Mouse (Mus musculus) embryonic facial prominence, embryonic 11.5 days (tissue): ENCODE data around the gene Dennd4a. TPM values are rescaled to one million over a fixed set of nuclear protein-coding genes. Genes with fewer than 3 reads are reported as not detected.

Experiments
- ATAC-seq: fragments of 200-750 bp; cut with Nextera tagmentation; replicated peaks from 2 replicates; pipeline ENCODE4 v1.8.0; 2017; ENCODE audit warnings: low read depth; ENCODE audit not compliant: insufficient number of reproducible peaks, low FRiP score, low TSS enrichment
- DNase-seq: peaks from one replicate; pipeline ENCODE4 v3.0.0-alpha.2; 2015; ENCODE audit warnings: low spot score
- H3K27ac ChIP-seq: fragments of 300-500 bp; sonication (generic); replicated peaks from 2 replicates; pipeline ENCODE4 v1.5.1; 2014; ENCODE audit warnings: mild to moderate bottlenecking, low read depth, low read length, control low read depth
- H3K27me3 ChIP-seq: fragments of 300-500 bp; sonication (generic); 2 replicates; pipeline ENCODE4 v1.6.1; 2014; ENCODE audit warnings: mild to moderate bottlenecking, low read length, moderate library complexity, mixed read lengths; ENCODE audit not compliant: control insufficient read depth, insufficient read depth
- H3K36me3 ChIP-seq: fragments of 300-500 bp; sonication (generic); replicated peaks from 2 replicates; pipeline ENCODE4 v1.6.1; 2014; ENCODE audit warnings: low read depth, mild to moderate bottlenecking, low read length, moderate library complexity, mixed read lengths; ENCODE audit not compliant: control insufficient read depth, insufficient read depth
- H3K4me1 ChIP-seq: fragments of 300-500 bp; sonication (generic); 2 replicates; pipeline ENCODE4 v1.6.1; 2014; ENCODE audit warnings: low read length, mixed read lengths; ENCODE audit not compliant: control insufficient read depth, insufficient read depth
- H3K4me2 ChIP-seq: fragments of 300-500 bp; sonication (generic); 2 replicates; pipeline ENCODE4 v1.6.1; 2014; ENCODE audit warnings: low read depth, mild to moderate bottlenecking, control low read depth, low read length, moderate library complexity
- H3K4me3 ChIP-seq: fragments of 300-500 bp; sonication (generic); 2 replicates; pipeline ENCODE4 v1.5.1; 2014; ENCODE audit warnings: low read depth, low read length, control low read depth
- H3K9ac ChIP-seq: fragments of 300-500 bp; sonication (generic); replicated peaks from 2 replicates; pipeline ENCODE4 v1.6.1; 2014; ENCODE audit warnings: mild to moderate bottlenecking, control low read depth, low read length
- H3K9me3 ChIP-seq: fragments of 300-500 bp; sonication (generic); replicated peaks from 2 replicates; pipeline ENCODE4 v1.6.1; 2016; ENCODE audit warnings: mild to moderate bottlenecking, low read length, inconsistent platforms, mixed read lengths; ENCODE audit not compliant: control insufficient read depth
- WGBS: fragments of 180-500 bp; shearing (Covaris S2); extraction: QIAGEN DNeasy Blood & Tissue Kit; methylation state at CpG from one replicate; pipeline ENCODE4 v1.1.7; 2014; 5-methylcytosine and 5-hydroxymethylcytosine counted together
- polyA plus RNA-seq: library from polyadenylated mRNA; unstranded; fragments of >200 nt; fragmentation: Nextera tagmentation; extraction: Ambion mirVana; gene quantifications from 2 replicates; pipeline ENCODE4 v1.2.1, GENCODE M21; 2014

The Dennd4a gene
- polyA plus RNA-seq, 1 experiment from 2014 or later, result 5.6 TPM

DNA sequence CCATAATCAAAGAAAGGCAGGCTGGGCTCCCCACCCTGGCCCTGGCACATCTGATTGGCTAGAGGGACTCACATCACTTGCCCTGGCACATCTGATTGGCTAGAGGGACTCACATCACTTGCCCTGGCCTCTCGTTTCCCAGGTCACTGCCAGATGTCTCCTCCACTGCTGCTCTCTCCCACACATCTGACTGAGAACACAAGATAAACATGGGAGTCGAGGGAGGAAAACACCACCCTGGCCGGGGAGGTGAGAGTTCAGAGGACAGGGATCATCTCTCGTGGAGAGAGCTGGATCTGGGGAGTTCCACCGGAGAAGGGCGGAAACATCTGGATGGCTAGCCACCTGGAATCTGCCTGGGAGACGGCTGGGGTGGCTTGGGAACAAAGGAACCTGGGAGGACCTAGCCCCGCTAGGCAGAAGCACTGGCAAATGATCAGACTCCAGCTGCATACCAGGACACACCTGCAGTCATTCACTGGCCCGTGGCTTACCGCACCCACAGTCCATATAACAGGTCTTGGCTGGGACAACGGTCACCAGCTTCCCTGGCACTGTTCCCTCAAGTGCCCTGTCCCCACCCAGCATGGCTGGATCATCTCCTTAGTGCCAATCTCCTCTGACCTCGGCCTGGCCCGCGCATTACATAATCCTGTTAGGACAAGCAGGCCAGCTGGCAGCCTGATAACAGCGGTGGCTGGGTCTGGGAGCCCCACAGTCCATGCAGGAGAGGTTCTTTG is 123.0 kb downstream of the Dennd4a start:
- no peak overlapping the region for H3K27ac ChIP-seq
- no peak overlapping the region for H3K4me2 ChIP-seq
- no peaks in the 10 kb centered on the region for H3K4me1 ChIP-seq
- H3K36me3 ChIP-seq, result no peaks in the 10 kb centered on the region
- 57% methylated on average over 15 of the region's 15 CpGs for WGBS
- no peaks in the 10 kb centered on the region for H3K27me3 ChIP-seq
- ATAC-seq (peak; percentile 71), DNase-seq (peak; percentile 63)
- no peaks in the 10 kb centered on the region for H3K9me3 ChIP-seq
- no peak overlapping the region; the same call in 1 of the 2 replicates for H3K9ac ChIP-seq
- no peak overlapping the region for H3K4me3 ChIP-seq

DNA sequence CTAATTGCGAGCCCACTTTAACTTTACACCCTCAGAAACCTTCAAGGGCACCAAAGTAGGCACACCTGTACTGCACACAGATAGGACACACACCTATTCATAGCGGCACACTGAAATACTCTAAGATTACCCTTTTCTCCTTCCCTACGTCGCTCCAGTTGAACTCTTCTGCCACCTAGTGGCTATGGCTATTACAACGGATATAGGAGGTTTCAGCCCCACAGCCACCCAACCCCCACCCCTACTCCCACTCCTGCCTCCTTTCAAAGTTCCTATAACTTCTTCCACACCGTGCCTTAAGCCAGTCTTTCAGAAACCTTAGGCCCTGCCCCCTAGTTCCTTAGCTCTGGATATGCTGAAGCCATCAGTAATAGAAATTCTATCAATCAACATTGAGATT is 125.4 kb downstream of the Dennd4a start:
- Histone ChIP-seq H3K4me3 (no peak overlapping the region), H3K27ac (no peak overlapping the region), H3K36me3 (no peaks in the 10 kb centered on the region), H3K9me3 (no peaks in the 10 kb centered on the region), H3K4me2 (no peak overlapping the region), H3K4me1 (no peaks in the 10 kb centered on the region), H3K9ac (no peak overlapping the region), H3K27me3 (no peaks in the 10 kb centered on the region)
- no peak for ATAC-seq
- WGBS, result 4% methylated on average over 6 of the region's 6 CpGs
- peak; percentile 81 for DNase-seq

DNA sequence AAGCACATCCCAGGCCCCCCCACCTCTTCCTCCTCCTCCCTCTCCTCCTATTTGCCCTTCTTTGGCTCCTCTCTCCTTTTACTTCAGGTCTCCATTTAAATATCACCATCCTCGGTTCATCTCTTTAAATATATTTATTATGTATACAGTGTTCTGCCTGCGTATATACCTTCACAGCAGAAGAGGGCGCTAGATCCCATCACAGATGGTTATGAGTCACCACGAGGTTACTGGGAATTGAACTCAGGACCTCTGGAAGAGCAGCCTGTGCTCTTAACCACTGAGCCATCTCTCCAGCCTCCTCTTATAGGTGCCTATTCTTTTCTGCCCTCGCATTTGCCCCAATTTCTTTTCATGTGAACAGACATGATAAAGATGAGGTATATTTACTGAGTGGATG is 126.4 kb downstream of the Dennd4a start:
- Histone ChIP-seq H3K9ac (no peak overlapping the region), H3K27ac (no peak overlapping the region), H3K4me1 (no peaks in the 10 kb centered on the region), H3K27me3 (no peaks in the 10 kb centered on the region), H3K9me3 (no peaks in the 10 kb centered on the region), H3K36me3 (no peaks in the 10 kb centered on the region), H3K4me2 (no peak overlapping the region), H3K4me3 (no peak overlapping the region)
- 63% methylated on average over 5 of the region's 5 CpGs for WGBS
- no peak for ATAC-seq
- no peak for DNase-seq

DNA sequence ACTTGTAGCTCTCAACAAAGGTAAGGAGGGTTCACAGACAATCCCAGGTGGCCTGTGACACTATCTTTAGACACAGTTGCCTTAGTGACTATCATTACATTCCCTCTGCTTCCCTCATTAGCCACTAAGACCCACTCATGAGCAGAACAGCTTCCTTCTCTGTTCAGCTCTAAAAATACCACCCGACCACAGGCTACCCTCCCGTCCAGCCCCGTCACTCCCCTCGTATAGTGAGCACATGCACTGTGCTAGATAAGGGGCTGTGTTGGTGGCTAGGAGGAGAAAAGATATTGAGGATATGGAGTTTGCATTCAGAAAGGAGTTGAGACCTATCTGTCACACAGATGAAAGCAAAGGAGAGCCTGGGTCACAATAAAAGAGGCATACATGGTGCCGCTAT is 127.4 kb downstream of the Dennd4a start:
- no peaks in the 10 kb centered on the region for H3K4me1 ChIP-seq
- H3K27ac ChIP-seq, result no peak overlapping the region
- no peaks in the 10 kb centered on the region for H3K9me3 ChIP-seq
- no peak overlapping the region for H3K4me3 ChIP-seq
- H3K4me2 ChIP-seq, result no peak overlapping the region
- no peaks in the 10 kb centered on the region for H3K27me3 ChIP-seq
- H3K36me3 ChIP-seq, result no peaks in the 10 kb centered on the region
- DNase-seq (no peak), ATAC-seq (no peak)
- WGBS, result 81% methylated on average over 5 of the region's 5 CpGs
- no peak overlapping the region for H3K9ac ChIP-seq

DNA sequence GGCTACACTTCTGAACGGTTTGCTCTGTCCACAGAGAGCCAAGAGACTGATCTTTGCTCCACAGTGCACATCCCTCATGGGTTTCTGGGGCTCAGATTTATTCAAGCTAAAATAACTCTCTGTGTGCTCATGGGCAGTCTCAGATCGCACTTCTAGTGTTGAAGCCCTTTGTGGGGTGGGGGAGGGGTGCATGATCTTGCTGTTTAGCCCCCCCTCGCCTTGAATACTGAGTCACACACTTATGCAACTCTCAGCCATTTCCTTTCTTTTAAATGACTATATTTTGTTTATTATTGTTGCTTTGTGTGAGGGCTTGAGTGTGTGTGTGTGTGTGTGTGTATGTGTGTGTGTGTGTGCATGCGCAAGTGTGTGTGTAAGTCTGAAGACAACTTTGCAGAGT is 128.1 kb downstream of the Dennd4a start:
- H3K9me3 ChIP-seq, result no peaks in the 10 kb centered on the region
- H3K36me3 ChIP-seq, result no peaks in the 10 kb centered on the region
- no peaks in the 10 kb centered on the region for H3K27me3 ChIP-seq
- no peak overlapping the region for H3K27ac ChIP-seq
- H3K4me3 ChIP-seq, result no peak overlapping the region
- ATAC-seq, result no peak
- no peak overlapping the region for H3K4me2 ChIP-seq
- DNase-seq, result no peak
- H3K9ac ChIP-seq, result no peak overlapping the region
- 55% methylated on average over 4 of the region's 4 CpGs for WGBS
- H3K4me1 ChIP-seq, result no peaks in the 10 kb centered on the region; the same call in 1 of the 2 replicates

DNA sequence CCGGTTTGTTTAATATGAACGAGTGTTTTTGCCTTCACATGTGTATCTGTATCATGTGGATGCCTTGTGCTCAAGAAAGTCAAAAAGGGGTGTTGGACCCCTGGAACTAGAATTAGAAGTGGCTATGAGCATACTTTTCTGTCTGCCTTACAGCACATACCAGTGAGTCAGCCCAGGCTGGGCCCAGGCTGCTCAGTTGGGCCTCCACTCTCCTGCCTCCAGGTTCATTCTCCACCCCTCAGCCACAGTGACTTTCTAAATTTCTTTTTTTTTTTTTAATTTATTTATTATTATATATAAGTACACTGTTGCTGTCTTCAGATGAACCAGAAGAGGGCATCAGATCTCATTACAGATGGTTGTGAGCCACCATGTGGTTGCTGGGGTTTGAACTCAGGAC is 128.7 kb downstream of the Dennd4a start:
- WGBS, result 91% methylated on average over 2 of the region's 2 CpGs
- no peak for ATAC-seq
- Histone ChIP-seq H3K4me1 (no peaks in the 10 kb centered on the region; the same call in 1 of the 2 replicates), H3K27me3 (no peaks in the 10 kb centered on the region), H3K9me3 (no peaks in the 10 kb centered on the region), H3K36me3 (no peaks in the 10 kb centered on the region), H3K27ac (no peak overlapping the region), H3K4me2 (no peak overlapping the region), H3K9ac (no peak overlapping the region), H3K4me3 (no peak overlapping the region)
- no peak for DNase-seq

DNA sequence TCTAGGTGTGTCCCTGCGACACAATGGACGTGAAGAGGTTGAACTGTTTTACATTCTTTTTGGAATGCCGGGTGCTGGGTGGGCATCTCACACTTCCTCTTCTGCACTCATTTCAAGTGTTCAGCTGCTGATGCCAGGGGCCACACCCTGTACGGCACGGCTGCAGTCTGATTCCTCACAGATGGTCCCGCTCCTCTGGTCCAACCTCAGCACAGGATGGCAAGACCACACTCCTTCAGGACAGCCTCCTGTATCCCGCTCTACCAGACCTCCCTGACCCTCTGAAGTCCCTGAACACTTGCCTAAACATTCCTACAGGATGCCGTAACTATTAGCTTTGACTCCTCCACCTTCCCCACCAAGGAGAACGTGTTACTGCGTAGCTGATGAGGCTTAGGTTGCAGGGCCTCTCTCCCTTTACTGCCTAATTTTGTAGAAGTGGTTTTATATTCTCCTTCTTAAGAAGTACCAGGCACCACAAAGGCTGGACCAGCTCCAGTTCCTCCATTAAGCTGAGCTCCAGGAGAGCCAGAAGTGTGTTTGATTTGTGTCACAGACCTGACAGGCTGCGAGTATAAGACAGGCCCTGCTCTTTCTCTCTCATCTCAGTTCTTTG is 129.7 kb downstream of the Dennd4a start:
- no peak overlapping the region for H3K4me3 ChIP-seq
- H3K9ac ChIP-seq, result no peak overlapping the region
- no peaks in the 10 kb centered on the region for H3K36me3 ChIP-seq
- no peak overlapping the region for H3K4me2 ChIP-seq
- no peak for DNase-seq
- H3K27ac ChIP-seq, result no peak overlapping the region
- H3K4me1 ChIP-seq, result no peaks in the 10 kb centered on the region; the same call in 1 of the 2 replicates
- H3K27me3 ChIP-seq, result no peaks in the 10 kb centered on the region
- no peak for ATAC-seq
- 75% methylated on average over 11 of the region's 11 CpGs for WGBS
- H3K9me3 ChIP-seq, result no peaks in the 10 kb centered on the region

DNA sequence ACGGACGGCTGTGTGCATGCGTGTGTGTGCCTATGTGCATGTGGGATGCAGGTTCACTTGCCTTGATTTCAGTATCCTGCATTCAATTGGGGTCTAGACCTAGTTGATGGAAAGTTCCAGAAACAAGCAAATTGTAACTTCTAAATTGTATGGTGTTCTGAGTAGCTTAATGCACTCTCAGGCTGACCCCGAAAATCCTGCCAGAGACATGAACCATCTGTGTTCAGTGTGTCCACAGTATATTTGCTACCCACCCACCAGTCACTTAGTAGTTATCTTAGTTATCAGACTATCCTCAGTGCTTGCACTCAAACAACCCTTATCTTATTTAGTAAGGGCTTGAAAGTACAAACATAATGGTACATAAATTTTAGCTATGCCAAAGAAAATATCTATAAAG is 130.5 kb downstream of the Dennd4a start:
- no peak overlapping the region for H3K27ac ChIP-seq
- ATAC-seq (no peak), DNase-seq (no peak)
- no peaks in the 10 kb centered on the region for H3K27me3 ChIP-seq
- H3K9me3 ChIP-seq, result no peaks in the 10 kb centered on the region
- 90% methylated on average over 4 of the region's 4 CpGs for WGBS
- H3K4me1 ChIP-seq, result no peaks in the 10 kb centered on the region; the same call in 1 of the 2 replicates
- H3K9ac ChIP-seq, result no peak overlapping the region
- no peak overlapping the region for H3K4me3 ChIP-seq
- H3K36me3 ChIP-seq, result no peaks in the 10 kb centered on the region
- H3K4me2 ChIP-seq, result no peak overlapping the region
